In genomic region chr5:30618376-30619003, GRCm38 (mm10) we compare ENCODE assay signal across 20 mouse cellular contexts. TPM values are rescaled to one million over a fixed set of nuclear protein-coding genes. Genes with fewer than 3 reads are reported as not detected.
DNase-seq lines count a peak whose midpoint lies in the region; ATAC-seq and TF ChIP-seq lines count a peak whose summit lies in the region.
"Had no signal": no experiment of that assay in that cellular context is flagged by ENCODE, and none has a peak within 500 bp of the region (broad histone marks: within the 10 kb centered on the region; RNA-seq: fewer than 3 reads in every experiment).

No protein-coding gene starts in this region.

- peak; percentile 47 to 58 for DNase-seq in adrenal gland, postnatal 36 days
- DNase-seq in adrenal gland, adult 18-20 months (ENCODE audit: low spot score in 2 of 2): no peak
- no peak for DNase-seq in heart, adult 8-10 months (ENCODE audit: low spot score)
- DNase-seq in liver, adult 2 months (ENCODE audit: extremely low read depth, low read depth, low spot score): peak; percentile 89
- DNase-seq in stomach, postnatal 0 days (ENCODE audit: low spot score): no peak
- DNase-seq: gastrocnemius, postnatal 36 days; left cerebral cortex, postnatal 4 days; right cerebral cortex, postnatal 14 days had no signal

- H3K4me3 ChIP-seq in heart, embryonic 11.5 days (ENCODE audit: low read depth, low read length): no peak overlapping the region
- H3K4me3 ChIP-seq in liver, adult 2 months (ENCODE audit: insufficient read depth, low read depth, low read length): no peak overlapping the region
- H3K4me3 ChIP-seq in liver, embryonic 12.5 days: no peak overlapping the region
- H3K4me3 ChIP-seq in stomach, postnatal 0 days (ENCODE audit: low read depth, low read length): no peak overlapping the region
- H3K4me3 ChIP-seq: embryonic facial prominence, embryonic 13.5 days; hindbrain, embryonic 12.5 days; left cerebral cortex, adult 2 months; stomach, embryonic 15.5 days had no signal

- no peak for ATAC-seq in heart, embryonic 11.5 days (replicated peaks; ENCODE audit: insufficient number of reproducible peaks, low FRiP score, low TSS enrichment)
- no peak for ATAC-seq in liver, embryonic 12.5 days
- no peak for ATAC-seq in stomach, postnatal 0 days (ENCODE audit: low FRiP score, low TSS enrichment)
- ATAC-seq: forebrain, embryonic 16.5 days had no signal

- no peak for TF ChIP-seq EP300 in stomach, postnatal 0 days (optimal IDR thresholded peaks at IDR 0.05)

- no peak overlapping the region for H3K9ac ChIP-seq in heart, embryonic 11.5 days (ENCODE audit: low read depth, low read length)
- H3K9ac ChIP-seq in liver, adult 2 months (ENCODE audit: low read depth, low read length): peak overlapping the region; percentile 10; the same call in 1 of the 2 replicates
- H3K9ac ChIP-seq in liver, embryonic 12.5 days: no peak overlapping the region
- no peak overlapping the region for H3K9ac ChIP-seq in stomach, postnatal 0 days (ENCODE audit: low read length)
- H3K9ac ChIP-seq: embryonic facial prominence, embryonic 13.5 days; hindbrain, embryonic 12.5 days; lung, embryonic 14.5 days; stomach, embryonic 15.5 days had no signal

- no peaks in the 10 kb centered on the region for H3K36me3 ChIP-seq in heart, embryonic 11.5 days (ENCODE audit: control insufficient read depth, insufficient read depth, low read length)
- no peaks in the 10 kb centered on the region for H3K36me3 ChIP-seq in liver, adult 2 months (ENCODE audit: control insufficient read depth, insufficient read depth, low read length)
- no peaks in the 10 kb centered on the region for H3K36me3 ChIP-seq in liver, embryonic 12.5 days
- H3K36me3 ChIP-seq in stomach, postnatal 0 days (ENCODE audit: control insufficient read depth, insufficient read depth, low read length): no peaks in the 10 kb centered on the region
- H3K36me3 ChIP-seq: embryonic facial prominence, embryonic 13.5 days; hindbrain, embryonic 12.5 days; stomach, embryonic 15.5 days had no signal

- no peaks in the 10 kb centered on the region for H3K9me3 ChIP-seq in heart, embryonic 11.5 days (replicated peaks; ENCODE audit: control insufficient read depth, low read length)
- H3K9me3 ChIP-seq in liver, embryonic 12.5 days (replicated peaks): no peaks in the 10 kb centered on the region
- no peaks in the 10 kb centered on the region for H3K9me3 ChIP-seq in stomach, postnatal 0 days (ENCODE audit: control insufficient read depth, low read length)
- H3K9me3 ChIP-seq: embryonic facial prominence, embryonic 13.5 days; hindbrain, embryonic 12.5 days; stomach, embryonic 15.5 days had no signal

- 0 out of 2 replicates have a peak overlapping the region, but pooled peaks have one; percentile 29 for H3K27ac ChIP-seq in heart, embryonic 11.5 days (ENCODE audit: low read depth, low read length)
- H3K27ac ChIP-seq in liver, adult 2 months (replicated peaks; ENCODE audit: insufficient read depth, low read depth, low read length): peak overlapping the region; percentile 87
- H3K27ac ChIP-seq in liver, embryonic 12.5 days: no peak overlapping the region
- peak overlapping the region; percentile 75 for H3K27ac ChIP-seq in stomach, postnatal 0 days (replicated peaks)
- H3K27ac ChIP-seq: embryonic facial prominence, embryonic 13.5 days; hindbrain, embryonic 12.5 days; left cerebral cortex, adult 2 months had no signal

- WGBS in heart, embryonic 11.5 days (ENCODE audit: insufficient replicate concordance): 72% methylated on average over 8 of the region's 8 CpGs
- 47% methylated on average over 8 of the region's 8 CpGs for WGBS in liver, adult 2 months
- 58% methylated on average over 8 of the region's 8 CpGs for WGBS in liver, embryonic 12.5 days (ENCODE audit: insufficient replicate concordance)
- WGBS in stomach, postnatal 0 days: 75% methylated on average over 8 of the region's 8 CpGs

- peaks cover 28% of the 10 kb centered on the region for H3K27me3 ChIP-seq in heart, embryonic 11.5 days (ENCODE audit: control insufficient read depth, insufficient read depth, low read length)
- H3K27me3 ChIP-seq in liver, adult 2 months (ENCODE audit: control insufficient read depth, insufficient read depth, low read length): peaks cover 9% of the 10 kb centered on the region
- H3K27me3 ChIP-seq in liver, embryonic 12.5 days (replicated peaks): peaks cover 60% of the 10 kb centered on the region
- no peaks in the 10 kb centered on the region for H3K27me3 ChIP-seq in stomach, postnatal 0 days (ENCODE audit: control insufficient read depth, insufficient read depth, low read length)
- H3K27me3 ChIP-seq: CH12.LX had no signal

- peaks cover 60% of the 10 kb centered on the region for H3K4me1 ChIP-seq in heart, embryonic 11.5 days (ENCODE audit: control insufficient read depth, insufficient read depth, low read length)
- H3K4me1 ChIP-seq in liver, adult 2 months (ENCODE audit: control insufficient read depth, insufficient read depth, low read length): peaks cover 25% of the 10 kb centered on the region
- peaks cover 40% of the 10 kb centered on the region for H3K4me1 ChIP-seq in liver, embryonic 12.5 days
- peaks cover 14% of the 10 kb centered on the region for H3K4me1 ChIP-seq in stomach, postnatal 0 days (replicated peaks; ENCODE audit: control insufficient read depth, insufficient read depth)

- no peak for TF ChIP-seq POLR2A in liver, adult 2 months (IDR thresholded peaks at IDR 0.05; ENCODE audit: extremely low read depth, insufficient read depth, low read length)

- no peak overlapping the region for H3K4me2 ChIP-seq in heart, embryonic 11.5 days
- H3K4me2 ChIP-seq in liver, embryonic 12.5 days: no peak overlapping the region
- no peak overlapping the region for H3K4me2 ChIP-seq in stomach, postnatal 0 days (replicated peaks; ENCODE audit: low read depth)
- H3K4me2 ChIP-seq: embryonic facial prominence, embryonic 13.5 days; hindbrain, embryonic 12.5 days; lung, embryonic 14.5 days had no signal

- no peak for TF ChIP-seq CTCF in liver, adult 2 months (IDR thresholded peaks at IDR 0.05; ENCODE audit: low read depth, low read length)
- no peak for TF ChIP-seq CTCF in stomach, postnatal 0 days (IDR thresholded peaks at IDR 0.05; ENCODE audit: low read depth)

- H3K79me2 ChIP-seq in liver, adult 2 months (ENCODE audit: control insufficient read depth, insufficient read depth, low read length): no peaks in the 10 kb centered on the region

RNA-seq across cellular contexts. Expression of gene Slc35f6, which starts 29.2 kb away (rescaled TPM):
- 10 to 100 TPM; 40.0 to 47.2 TPM for total RNA-seq in adrenal gland, postnatal 36 days (2021)
- total RNA-seq in adrenal gland, adult 18-20 months (2021): 10 to 100 TPM; 38.7 to 43.8 TPM
- polyA plus RNA-seq in heart, embryonic 11.5 days (2014; fragmentation: Nextera tagmentation; extraction: Ambion mirVana): 21.6 and 22.9 TPM in 2 replicates
- total RNA-seq in heart, adult 8-10 months (2022): 10 to 100 TPM; 48.3 to 60.9 (median 54.9) TPM
- 16.2 and 19.0 TPM in 2 replicates for total RNA-seq in liver, adult 2 months (2014; rRNA removed)
- polyA plus RNA-seq in liver, adult 2 months (2012; rRNA removed): 44.3 and 55.4 TPM in 2 replicates
- 10.3 and 12.1 TPM in 2 replicates for polyA plus RNA-seq in liver, embryonic 12.5 days (2016; fragmentation: Nextera tagmentation; extraction: Ambion mirVana)
- 30.6 and 35.6 TPM in 2 replicates for polyA plus RNA-seq in stomach, postnatal 0 days (2015; fragmentation: Nextera tagmentation; extraction: Ambion mirVana)

RNA-seq across cellular contexts. Expression of gene Kcnk3, which starts 30.5 kb away (rescaled TPM):
- 1,000 to 10,000 TPM; 1,187 to 1,472 TPM for total RNA-seq in adrenal gland, postnatal 36 days (2021)
- 1,000 to 10,000 TPM in 1 of 2 experiments, 100 to 1,000 TPM in 1; 960 to 1,436 TPM for total RNA-seq in adrenal gland, adult 18-20 months (2021)
- 36.8 and 37.8 TPM in 2 replicates for polyA plus RNA-seq in heart, embryonic 11.5 days (2014; fragmentation: Nextera tagmentation; extraction: Ambion mirVana)
- total RNA-seq in heart, adult 8-10 months (2022): 100 to 1,000 TPM; 268 to 282 (median 276) TPM
- total RNA-seq in liver, adult 2 months (2014; rRNA removed): 0.18 and 1.0 TPM in 2 replicates
- polyA plus RNA-seq in liver, adult 2 months (2012; rRNA removed): 0.61 and 3.2 TPM in 2 replicates
- polyA plus RNA-seq in liver, embryonic 12.5 days (2016; fragmentation: Nextera tagmentation; extraction: Ambion mirVana): 0.08 and 0.26 TPM in 2 replicates
- 11.1 and 13.8 TPM in 2 replicates for polyA plus RNA-seq in stomach, postnatal 0 days (2015; fragmentation: Nextera tagmentation; extraction: Ambion mirVana)
- total RNA-seq: CH12.LX; megakaryocyte-erythroid progenitor cell, adult 5-6 weeks; MEL; neutrophil, adult 5-6 weeks had no signal

RNA-seq across cellular contexts. Expression of gene Cenpa, which starts 48.1 kb away (rescaled TPM):
- 10 to 100 TPM; 10.2 to 11.9 TPM for total RNA-seq in adrenal gland, postnatal 36 days (2021)
- 1 to 10 TPM; 6.5 to 7.6 TPM for total RNA-seq in adrenal gland, adult 18-20 months (2021)
- polyA plus RNA-seq in heart, embryonic 11.5 days (2014; fragmentation: Nextera tagmentation; extraction: Ambion mirVana): 296 and 306 TPM in 2 replicates
- 10 to 100 TPM; 50.6 to 80.0 (median 64.5) TPM for total RNA-seq in heart, adult 8-10 months (2022)
- total RNA-seq in liver, adult 2 months (2014; rRNA removed): 5.3 and 6.8 TPM in 2 replicates
- polyA plus RNA-seq in liver, adult 2 months (2012; rRNA removed): 5.7 and 8.0 TPM in 2 replicates
- polyA plus RNA-seq in liver, embryonic 12.5 days (2016; fragmentation: Nextera tagmentation; extraction: Ambion mirVana): 259 and 265 TPM in 2 replicates
- 58.1 and 79.9 TPM in 2 replicates for polyA plus RNA-seq in stomach, postnatal 0 days (2015; fragmentation: Nextera tagmentation; extraction: Ambion mirVana)

Comparison
In these comparisons a context has a peak if more than half of its experiments do, and no peak if none do; other contexts are left out.
1. DNase-seq: peak in adrenal gland, postnatal 36 days (2 of 2) and liver, adult 2 months (single experiment); none in adrenal gland, adult 18-20 months (0 of 2), heart, adult 8-10 months (single experiment) and stomach, postnatal 0 days (single experiment).
2. RNA of gene Kcnk3, which starts 30.5 kb away (total RNA-seq): 1,187 to 1,472 TPM in adrenal gland, postnatal 36 days, 960 to 1,436 TPM in adrenal gland, adult 18-20 months and 268 to 282 TPM in heart, adult 8-10 months; 0.18 to 1.0 TPM in liver, adult 2 months; every median in the first group is over 100 times any median in the second.